Mouse (Mus musculus): Measurements from ENCODE around the gene Thbd. TPM values are rescaled to one million over a fixed set of nuclear protein-coding genes. Genes with fewer than 3 reads are reported as not detected.

The Thbd gene
- polyA plus RNA-seq, 1 experiment = 13.1 TPM

GRCm38 (mm10) chr2:148386476-148386875 lies 21.5 kb downstream of the Thbd start:
- H3K36me3 ChIP-seq (ENCODE audit: control insufficient read depth, insufficient read depth, low read length) = no peaks in the 10 kb centered on the region
- no peak overlapping the region for H3K27ac ChIP-seq (ENCODE audit: control insufficient read depth, insufficient read depth, low read length)
- no peak overlapping the region for H3K4me3 ChIP-seq (ENCODE audit: control insufficient read depth, insufficient read depth, low read length)
- no peak for DNase-seq
- TF ChIP-seq POLR2A (IDR thresholded peaks at IDR 0.05; ENCODE audit: control insufficient read depth, extremely low read depth, insufficient read depth, low read length, poor library complexity) (no peak), CTCF (IDR thresholded peaks at IDR 0.05; ENCODE audit: borderline replicate concordance, control insufficient read depth, extremely low read depth, insufficient read depth, low read length, poor library complexity) (no peak)
- no peaks in the 10 kb centered on the region for H3K4me1 ChIP-seq (replicated peaks; ENCODE audit: control insufficient read depth, insufficient read depth, low read length)
- H3K27me3 ChIP-seq (ENCODE audit: control insufficient read depth, insufficient read depth, low read length) = no peaks in the 10 kb centered on the region
- WGBS = 97% methylated on average over 3 of the region's 3 CpGs

DNA sequence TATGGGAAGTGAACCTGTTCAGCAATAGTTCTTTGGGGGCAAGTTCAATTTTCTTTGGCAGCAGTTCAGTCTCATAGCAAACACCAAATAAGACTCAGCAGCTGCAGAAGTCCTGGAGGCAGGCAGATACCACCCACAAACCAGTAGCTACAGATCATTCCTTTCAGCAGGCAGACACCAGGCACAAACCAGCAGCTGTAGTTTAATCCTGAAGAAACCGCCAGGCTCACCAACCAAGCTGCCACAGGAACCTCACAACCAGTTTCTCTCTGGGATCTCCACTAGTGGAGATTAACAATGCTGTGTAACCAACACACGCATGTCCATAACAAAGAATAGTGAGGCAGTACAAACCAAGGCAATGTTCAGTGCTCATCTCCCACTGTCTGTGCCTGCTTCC lies 26.9 kb downstream of the Thbd start:
- TF ChIP-seq CTCF (IDR thresholded peaks at IDR 0.05; ENCODE audit: borderline replicate concordance, control insufficient read depth, extremely low read depth, insufficient read depth, low read length, poor library complexity) (no peak), POLR2A (IDR thresholded peaks at IDR 0.05; ENCODE audit: control insufficient read depth, extremely low read depth, insufficient read depth, low read length, poor library complexity) (no peak)
- no peaks in the 10 kb centered on the region for H3K4me1 ChIP-seq (replicated peaks; ENCODE audit: control insufficient read depth, insufficient read depth, low read length)
- WGBS = 95% methylated on average over 2 of the region's 2 CpGs
- H3K27ac ChIP-seq (ENCODE audit: control insufficient read depth, insufficient read depth, low read length) = no peak overlapping the region
- no peaks in the 10 kb centered on the region for H3K36me3 ChIP-seq (ENCODE audit: control insufficient read depth, insufficient read depth, low read length)
- no peak for DNase-seq
- no peak overlapping the region for H3K4me3 ChIP-seq (ENCODE audit: control insufficient read depth, insufficient read depth, low read length)
- H3K27me3 ChIP-seq (ENCODE audit: control insufficient read depth, insufficient read depth, low read length) = no peaks in the 10 kb centered on the region

DNA sequence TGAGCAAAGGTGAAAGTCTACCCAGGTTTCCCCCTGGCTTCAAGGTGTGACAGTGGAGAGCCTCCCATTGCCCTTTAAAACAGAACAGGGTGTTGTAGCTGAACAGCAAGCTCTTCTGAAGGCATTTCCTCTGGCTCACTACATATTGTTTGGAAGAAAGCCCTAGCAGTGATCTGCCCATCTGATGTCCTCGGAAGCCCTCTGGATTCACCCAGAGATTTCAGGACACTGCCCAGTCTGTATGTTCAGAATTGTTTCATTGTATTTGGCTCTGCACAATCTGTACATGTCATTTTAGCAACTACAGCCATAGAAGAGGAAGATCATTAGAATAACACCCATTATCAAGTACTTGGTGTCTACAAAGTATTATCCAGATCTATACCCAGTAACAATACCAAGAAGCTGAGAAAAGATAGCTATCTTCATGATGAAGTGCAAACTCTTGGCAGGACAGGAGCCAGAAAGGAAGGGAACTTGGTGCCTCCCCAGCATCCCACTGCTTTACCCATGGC lies 28.0 kb downstream of the Thbd start:
- Histone ChIP-seq H3K36me3 (ENCODE audit: control insufficient read depth, insufficient read depth, low read length) (no peaks in the 10 kb centered on the region), H3K4me3 (ENCODE audit: control insufficient read depth, insufficient read depth, low read length) (no peak overlapping the region), H3K27ac (ENCODE audit: control insufficient read depth, insufficient read depth, low read length) (no peak overlapping the region), H3K27me3 (ENCODE audit: control insufficient read depth, insufficient read depth, low read length) (no peaks in the 10 kb centered on the region), H3K4me1 (replicated peaks; ENCODE audit: control insufficient read depth, insufficient read depth, low read length) (no peaks in the 10 kb centered on the region)
- no peak for TF ChIP-seq POLR2A (IDR thresholded peaks at IDR 0.05; ENCODE audit: control insufficient read depth, extremely low read depth, insufficient read depth, low read length, poor library complexity)
- TF ChIP-seq CTCF (IDR thresholded peaks at IDR 0.05; ENCODE audit: borderline replicate concordance, control insufficient read depth, extremely low read depth, insufficient read depth, low read length, poor library complexity) = no peak
- 94% methylated on average over 1 of the region's 1 CpGs for WGBS
- no peak for DNase-seq

DNA sequence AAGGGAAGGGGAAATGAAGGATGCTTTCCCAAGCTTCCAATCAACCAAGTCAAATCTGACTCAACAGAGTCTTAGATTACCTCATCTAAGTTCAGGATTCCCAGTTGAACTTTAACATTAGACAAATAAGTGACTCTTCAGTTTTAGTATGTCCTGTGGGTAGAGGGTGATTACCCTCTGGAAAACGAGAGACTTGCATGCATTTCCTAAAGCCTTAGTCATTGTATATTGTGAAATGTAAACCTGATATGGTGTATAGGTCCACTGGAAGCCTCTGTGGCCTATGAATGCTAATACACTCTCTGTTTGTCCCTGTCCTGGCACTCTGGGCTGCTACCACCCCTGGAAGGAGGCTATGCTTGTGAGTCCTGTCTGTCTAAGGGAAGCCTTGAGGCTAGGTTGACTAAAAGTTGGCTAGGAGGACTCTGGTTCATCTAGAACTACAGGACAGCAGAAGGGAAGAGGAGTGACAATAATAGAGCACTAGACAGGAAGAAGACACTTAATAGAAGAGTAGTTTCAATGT lies 29.1 kb downstream of the Thbd start:
- H3K27me3 ChIP-seq (ENCODE audit: control insufficient read depth, insufficient read depth, low read length) = no peaks in the 10 kb centered on the region
- H3K36me3 ChIP-seq (ENCODE audit: control insufficient read depth, insufficient read depth, low read length) = no peaks in the 10 kb centered on the region
- H3K4me1 ChIP-seq (replicated peaks; ENCODE audit: control insufficient read depth, insufficient read depth, low read length) = no peaks in the 10 kb centered on the region
- DNase-seq = no peak
- no peak for TF ChIP-seq POLR2A (IDR thresholded peaks at IDR 0.05; ENCODE audit: control insufficient read depth, extremely low read depth, insufficient read depth, low read length, poor library complexity)
- no peak for TF ChIP-seq CTCF (IDR thresholded peaks at IDR 0.05; ENCODE audit: borderline replicate concordance, control insufficient read depth, extremely low read depth, insufficient read depth, low read length, poor library complexity)
- 73% methylated on average over 1 of the region's 1 CpGs for WGBS
- no peak overlapping the region for H3K4me3 ChIP-seq (ENCODE audit: control insufficient read depth, insufficient read depth, low read length)
- H3K27ac ChIP-seq (ENCODE audit: control insufficient read depth, insufficient read depth, low read length) = no peak overlapping the region

GRCm38 (mm10) chr2:148375326-148376150 lies 32.5 kb downstream of the Thbd start:
- no peaks in the 10 kb centered on the region for H3K27me3 ChIP-seq (ENCODE audit: control insufficient read depth, insufficient read depth, low read length)
- H3K36me3 ChIP-seq (ENCODE audit: control insufficient read depth, insufficient read depth, low read length) = no peaks in the 10 kb centered on the region
- DNase-seq = peak; percentile 49
- no peaks in the 10 kb centered on the region for H3K4me1 ChIP-seq (replicated peaks; ENCODE audit: control insufficient read depth, insufficient read depth, low read length)
- H3K27ac ChIP-seq (ENCODE audit: control insufficient read depth, insufficient read depth, low read length) = no peak overlapping the region
- no peak overlapping the region for H3K4me3 ChIP-seq (ENCODE audit: control insufficient read depth, insufficient read depth, low read length)
- TF ChIP-seq CTCF (IDR thresholded peaks at IDR 0.05; ENCODE audit: borderline replicate concordance, control insufficient read depth, extremely low read depth, insufficient read depth, low read length, poor library complexity) (no peak), POLR2A (IDR thresholded peaks at IDR 0.05; ENCODE audit: control insufficient read depth, extremely low read depth, insufficient read depth, low read length, poor library complexity) (no peak)
- WGBS = 41% methylated on average over 10 of the region's 10 CpGs

GRCm38 (mm10) chr2:148373602-148374071 lies 34.4 kb downstream of the Thbd start:
- no peaks in the 10 kb centered on the region for H3K36me3 ChIP-seq (ENCODE audit: control insufficient read depth, insufficient read depth, low read length)
- TF ChIP-seq CTCF (IDR thresholded peaks at IDR 0.05; ENCODE audit: borderline replicate concordance, control insufficient read depth, extremely low read depth, insufficient read depth, low read length, poor library complexity) (no peak), POLR2A (IDR thresholded peaks at IDR 0.05; ENCODE audit: control insufficient read depth, extremely low read depth, insufficient read depth, low read length, poor library complexity) (no peak)
- no peak overlapping the region for H3K27ac ChIP-seq (ENCODE audit: control insufficient read depth, insufficient read depth, low read length)
- 93% methylated on average over 2 of the region's 2 CpGs for WGBS
- no peak for DNase-seq
- no peaks in the 10 kb centered on the region for H3K27me3 ChIP-seq (ENCODE audit: control insufficient read depth, insufficient read depth, low read length)
- no peaks in the 10 kb centered on the region for H3K4me1 ChIP-seq (replicated peaks; ENCODE audit: control insufficient read depth, insufficient read depth, low read length)
- H3K4me3 ChIP-seq (ENCODE audit: control insufficient read depth, insufficient read depth, low read length) = no peak overlapping the region

Data from thymus, adult 2 months (tissue).